Mouse (Mus musculus): ENCODE results near the gene Eif2ak1.

Eif2ak1 gene

DNA sequence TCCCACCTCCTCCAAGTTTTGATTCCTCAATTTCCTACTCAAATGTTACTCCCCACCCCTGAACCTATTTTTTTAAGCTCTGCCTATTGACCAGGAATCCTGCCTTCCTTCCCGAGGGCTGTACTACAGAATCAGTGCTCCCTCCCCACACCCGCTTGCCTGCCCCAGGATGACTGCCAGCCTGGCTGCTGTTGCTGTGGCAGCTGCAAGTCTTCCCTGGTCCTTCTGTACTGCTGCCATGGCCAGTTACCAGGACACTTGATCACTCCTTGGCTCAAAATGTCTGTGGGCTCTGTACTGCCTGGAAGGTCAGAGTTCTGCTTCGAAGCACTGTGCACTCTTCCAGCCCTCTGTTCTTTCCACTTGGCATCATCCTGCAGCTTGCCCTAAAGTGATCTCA, 84.5 kb downstream of the Eif2ak1 start:
- no peak for DNase-seq (ENCODE audit: low spot score)

GRCm38 (mm10) chr5:143903813-143904212, 86.2 kb downstream of the Eif2ak1 start:
- no peak for DNase-seq (ENCODE audit: low spot score)

- DNase-seq (ENCODE audit: low spot score): no peak
Measured at GRCm38 (mm10) chr5:143906429-143906828, 88.8 kb downstream of the Eif2ak1 start.

GRCm38 (mm10) chr5:143908926-143909325, 91.3 kb downstream of the Eif2ak1 start:
- peak; percentile 20 for DNase-seq (ENCODE audit: low spot score)

- peak; percentile 98 for DNase-seq (ENCODE audit: low spot score)
Measured at GRCm38 (mm10) chr5:143909417-143910400, 92.1 kb downstream of the Eif2ak1 start, which contains the start of the genes Aimp2 and Pms2. Gene Aimp2, minus strand, starts transcription at chr5:143909847. Gene Pms2, plus strand, starts transcription at chr5:143909964.

DNA sequence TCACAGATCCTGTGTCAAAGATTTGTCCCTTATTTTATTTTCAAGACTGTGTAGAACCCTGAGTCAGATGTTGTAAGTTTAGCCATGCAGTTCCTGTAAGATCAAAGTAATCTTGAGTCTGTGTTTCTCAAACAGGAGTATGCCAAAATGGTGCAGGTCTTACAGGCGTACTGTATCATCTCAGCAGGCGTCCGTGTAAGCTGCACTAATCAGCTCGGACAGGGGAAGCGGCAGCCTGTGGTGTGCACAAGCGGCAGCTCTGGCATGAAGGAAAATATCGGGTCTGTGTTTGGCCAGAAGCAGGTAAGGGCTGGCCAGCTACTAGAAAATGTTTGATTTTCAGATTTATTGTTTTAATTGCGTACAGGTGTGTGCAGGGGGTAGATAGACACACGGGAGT, 98.6 kb downstream of the Eif2ak1 start:
- no peak for DNase-seq (ENCODE audit: low spot score)

DNA sequence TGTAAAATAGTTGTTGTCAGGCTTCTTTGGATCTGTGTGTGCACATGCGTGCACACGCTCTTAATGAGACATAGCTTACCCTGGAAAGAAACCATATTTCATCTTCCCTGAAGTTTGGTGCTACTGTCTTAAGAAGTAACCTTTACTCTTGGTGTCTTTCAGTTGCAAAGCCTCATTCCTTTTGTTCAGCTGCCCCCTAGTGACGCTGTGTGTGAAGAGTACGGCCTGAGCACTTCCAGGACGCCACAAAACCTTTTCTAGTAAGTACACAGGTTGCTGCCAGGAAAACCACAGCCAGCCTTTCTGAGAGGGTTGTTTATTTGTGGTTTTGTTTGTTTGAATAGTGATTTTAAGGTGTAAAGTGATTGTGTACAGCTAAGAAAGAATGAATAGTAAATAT, 99.8 kb downstream of the Eif2ak1 start:
- DNase-seq (ENCODE audit: low spot score): peak; percentile 56

DNA sequence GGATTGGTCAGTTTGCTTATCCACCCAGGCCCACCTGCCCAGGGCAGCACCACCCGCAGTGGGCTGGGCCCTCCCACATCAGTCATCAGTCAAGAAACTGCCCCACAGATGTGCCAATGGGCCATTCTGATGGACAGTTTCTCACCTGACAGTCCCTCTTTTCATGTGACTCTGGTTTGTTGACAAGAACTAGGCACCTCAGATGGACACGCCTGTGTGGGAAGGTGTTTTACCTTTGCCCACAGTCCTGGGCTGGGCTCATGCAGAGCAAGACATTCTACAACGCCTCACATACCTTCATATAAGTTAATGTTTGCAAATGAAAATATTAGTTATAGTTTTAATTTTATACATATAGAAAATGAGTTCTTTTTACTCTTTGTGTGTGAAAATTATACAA, 100.5 kb downstream of the Eif2ak1 start:
- no peak for DNase-seq (ENCODE audit: low spot score)

DNA sequence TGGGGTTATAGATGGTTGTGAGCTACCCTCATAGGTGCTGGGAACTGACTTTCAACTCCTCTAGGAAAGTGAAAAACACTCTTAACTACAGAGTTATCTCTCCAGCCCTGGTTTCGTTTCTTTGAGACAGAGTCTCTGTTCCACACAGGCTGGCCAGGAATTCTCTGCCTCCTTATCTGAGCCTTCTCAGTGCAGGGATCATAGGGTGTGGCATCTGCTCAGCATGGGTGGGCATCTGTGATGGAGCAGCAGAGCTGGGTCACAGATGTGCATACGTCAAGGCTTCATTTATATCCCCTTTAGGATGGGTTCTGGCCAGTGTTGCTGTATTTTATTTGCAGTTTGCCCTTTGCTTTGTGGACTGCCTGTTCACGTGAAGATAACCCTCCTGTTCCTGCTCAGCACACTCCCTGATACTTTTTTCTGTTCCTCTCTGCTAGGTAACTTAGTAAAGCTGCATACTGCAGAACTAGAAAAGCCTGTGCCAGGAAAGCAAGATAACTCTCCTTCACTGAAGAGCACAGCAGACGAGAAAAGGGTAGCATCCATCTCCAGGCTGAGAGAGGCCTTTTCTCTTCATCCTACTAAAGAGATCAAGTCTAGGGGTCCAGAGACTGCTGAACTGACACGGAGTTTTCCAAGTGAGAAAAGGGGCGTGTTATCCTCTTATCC, 107.3 kb downstream of the Eif2ak1 start:
- DNase-seq (ENCODE audit: low spot score): no peak

DNA sequence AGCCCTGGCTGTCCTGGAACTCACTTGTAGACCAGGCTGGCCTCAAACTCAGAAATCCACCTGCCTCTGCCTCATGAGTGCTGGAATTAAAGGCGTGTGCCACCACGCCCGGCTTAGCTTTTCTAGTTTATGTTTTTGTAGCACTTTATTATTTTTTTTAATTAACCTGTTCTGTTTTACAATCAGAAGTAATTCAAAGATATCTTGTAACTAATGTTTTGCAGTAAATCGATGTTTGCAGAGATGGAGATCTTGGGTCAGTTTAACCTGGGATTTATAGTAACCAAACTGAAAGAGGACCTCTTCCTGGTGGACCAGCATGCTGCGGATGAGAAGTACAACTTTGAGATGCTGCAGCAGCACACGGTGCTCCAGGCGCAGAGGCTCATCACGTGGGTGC, 110.3 kb downstream of the Eif2ak1 start, which contains the start of gene Gm42421:
Gene Gm42421, plus strand, starts transcription at position 301 of the 400 bp plus-strand sequence.
- DNase-seq (ENCODE audit: low spot score): no peak

DNA sequence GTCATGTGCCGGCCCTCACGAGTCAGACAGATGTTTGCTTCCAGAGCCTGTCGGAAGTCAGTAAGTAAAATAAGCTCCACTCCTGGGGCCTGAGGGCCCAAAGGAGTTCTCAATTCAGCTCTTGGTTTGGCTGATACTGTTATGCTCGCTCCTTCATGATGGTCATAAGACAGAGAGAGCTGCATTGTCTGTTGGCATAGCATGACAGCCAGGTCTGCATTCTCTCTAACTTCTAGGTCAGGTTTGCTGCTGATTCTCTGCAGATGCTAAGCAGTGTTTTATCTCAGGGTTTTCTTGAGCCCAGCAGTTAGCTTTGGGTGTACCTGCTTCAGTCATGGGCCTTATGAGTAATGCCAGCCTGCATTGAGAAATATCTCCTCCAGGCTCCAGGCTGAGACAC, 111.7 kb downstream of the Eif2ak1 start:
- no peak for DNase-seq (ENCODE audit: low spot score)

DNA sequence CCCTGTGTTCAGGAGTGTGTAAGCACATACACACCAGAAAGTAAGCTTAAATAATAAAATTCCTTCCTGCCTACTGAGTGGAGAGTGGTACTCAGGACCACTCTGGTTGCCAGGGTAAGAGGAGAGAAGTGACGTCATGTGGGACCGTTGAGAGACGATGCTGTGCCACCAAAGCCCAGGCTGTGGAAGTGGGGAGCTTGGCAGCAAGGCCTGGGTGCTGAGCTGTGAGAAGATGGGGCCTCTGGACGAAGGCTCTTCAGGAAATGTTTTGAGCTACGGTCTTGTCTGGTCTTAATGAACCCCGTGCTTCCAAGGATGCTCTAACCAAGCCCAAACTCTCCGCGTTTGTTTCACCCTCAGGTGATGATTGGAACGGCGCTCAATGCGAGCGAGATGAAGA, 113.1 kb downstream of the Eif2ak1 start:
- DNase-seq (ENCODE audit: low spot score): no peak

- DNase-seq (ENCODE audit: low spot score): no peak
Measured at GRCm38 (mm10) chr5:143931863-143932580, 114.4 kb downstream of the Eif2ak1 start.

DNA sequence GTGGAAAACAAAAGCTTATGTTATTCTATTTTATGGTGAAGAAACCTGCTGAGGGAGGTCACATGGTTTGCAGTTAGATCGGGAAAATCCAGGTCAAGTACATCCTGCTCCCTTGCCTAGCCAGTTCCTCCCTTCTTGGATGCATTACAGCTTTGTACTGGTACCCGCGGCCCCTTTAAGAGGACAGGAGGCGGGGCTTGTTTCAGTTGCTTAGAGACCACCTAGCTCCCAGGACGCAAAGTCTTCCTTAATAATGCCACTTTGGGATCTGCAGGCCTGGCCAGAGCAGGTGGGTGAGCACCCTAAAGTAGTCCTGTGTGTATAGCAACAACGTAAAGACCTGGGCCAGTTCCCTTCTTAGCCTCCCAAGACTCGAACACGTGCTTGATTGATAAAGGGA, 115.2 kb downstream of the Eif2ak1 start, which contains the start of gene Rsph10b:
Gene Rsph10b, plus strand, starts transcription at position 205 of the 400 bp plus-strand sequence.
- DNase-seq (ENCODE audit: low spot score): no peak

DNA sequence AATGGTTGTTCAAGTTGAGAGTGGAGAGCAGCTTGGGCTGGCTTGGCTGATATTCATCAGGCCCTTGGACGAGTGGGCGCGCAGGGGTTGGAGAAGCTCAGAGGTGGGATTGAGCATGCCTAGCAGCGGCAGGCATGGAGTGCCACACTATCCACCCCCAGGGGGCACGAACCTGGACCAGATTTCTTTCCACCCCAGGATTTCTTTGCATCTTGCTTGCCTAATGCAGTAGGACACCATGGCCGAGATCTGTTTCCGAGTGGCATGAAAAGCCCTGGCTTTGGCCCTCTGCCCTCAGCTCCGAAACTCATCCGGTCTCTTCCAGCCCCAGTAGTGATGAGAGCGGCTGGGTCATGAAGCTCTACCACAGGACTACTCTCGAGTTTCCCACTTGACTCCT, 115.8 kb downstream of the Eif2ak1 start:
- no peak for DNase-seq (ENCODE audit: low spot score)

DNA sequence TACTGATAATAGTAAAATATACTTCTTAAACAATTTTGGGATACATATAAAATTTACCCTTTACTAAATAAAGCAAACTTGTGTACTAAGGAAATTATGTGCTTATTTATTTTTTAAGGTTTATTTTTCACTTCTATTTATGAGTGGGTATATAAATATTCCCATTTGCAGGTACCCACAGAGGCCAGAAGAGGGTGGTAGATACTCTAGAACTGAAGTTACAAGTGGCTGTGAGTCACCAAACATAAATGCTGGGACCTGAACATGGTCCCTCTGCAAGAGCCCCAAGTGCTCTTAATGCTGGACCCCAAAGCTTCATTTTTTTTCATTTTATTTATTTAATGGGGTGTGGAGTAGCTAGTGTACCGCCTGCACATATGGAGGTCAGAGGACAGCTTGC, 116.3 kb downstream of the Eif2ak1 start:
- DNase-seq (ENCODE audit: low spot score): no peak

GRCm38 (mm10) chr5:143936156-143936555, 118.6 kb downstream of the Eif2ak1 start:
- DNase-seq (ENCODE audit: low spot score): no peak

GRCm38 (mm10) chr5:143941588-143941987, 124.0 kb downstream of the Eif2ak1 start:
- no peak for DNase-seq (ENCODE audit: low spot score)

- no peak for DNase-seq (ENCODE audit: low spot score)
Measured at GRCm38 (mm10) chr5:143943231-143944125, 125.9 kb downstream of the Eif2ak1 start.

- no peak for DNase-seq (ENCODE audit: low spot score)
Measured at GRCm38 (mm10) chr5:143948361-143948760, 130.8 kb downstream of the Eif2ak1 start.

DNA sequence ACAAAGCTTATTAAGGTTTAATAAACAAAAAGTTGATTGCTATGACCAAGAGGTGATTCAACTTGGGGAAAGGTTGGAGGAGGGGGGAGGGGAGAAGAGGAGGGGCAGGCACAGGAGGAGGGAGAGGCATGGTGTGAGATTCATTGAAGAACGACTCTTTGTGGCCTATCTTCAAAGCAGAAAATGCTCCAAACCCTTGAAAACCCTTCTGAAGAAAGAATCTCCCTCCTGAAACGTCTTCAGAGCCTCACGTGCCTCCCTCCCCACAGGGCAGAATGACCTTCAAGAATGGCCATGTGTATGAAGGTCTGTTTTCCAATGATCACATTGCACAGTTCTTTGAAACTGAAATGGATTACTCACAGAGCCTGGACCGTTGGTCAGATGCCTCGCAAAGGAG, 132.4 kb downstream of the Eif2ak1 start:
- DNase-seq (ENCODE audit: low spot score): no peak

Data from yolk sac, embryonic 10.5 days (tissue).